Mouse (Mus musculus) CH12.LX (cell line): ENCODE data around the gene Gm20661. TPM values are rescaled to one million over a fixed set of nuclear protein-coding genes. Genes with fewer than 3 reads are reported as not detected.

Experiments
- DNase-seq: peaks from one replicate; pipeline ENCODE4 v3.0.0-alpha.2; 2013; ENCODE audit errors: extremely low read depth
- H3K27ac ChIP-seq: 2 replicates; pipeline ENCODE4 v1.5.1; 2012; ENCODE audit warnings: low read depth, mild to moderate bottlenecking, control low read depth, moderate library complexity; ENCODE audit not compliant: insufficient read depth
- H3K27me3 ChIP-seq: replicated peaks from 2 replicates; pipeline ENCODE3; 2012; ENCODE audit warnings: inconsistent platforms
- H3K36me3 ChIP-seq, 2 experiments: replicated peaks in 1 of 2; 2 replicates each; pipeline versions ENCODE3 to v1.6.1; 2012; ENCODE audit warnings: inconsistent platforms in 1 of 2, low read length in 1 of 2, mild to moderate bottlenecking in 1 of 2, mixed read lengths in 1 of 2, moderate library complexity in 1 of 2; ENCODE audit not compliant: control insufficient read depth in 1 of 2, insufficient read depth in 1 of 2
- H3K4me1 ChIP-seq, 2 experiments: 2 replicates each; pipeline ENCODE4 v1.6.1; 2012; ENCODE audit warnings: inconsistent platforms in 1 of 2, moderate library complexity in 1 of 2; ENCODE audit not compliant: insufficient read depth in 2 of 2, control insufficient read depth in 1 of 2
- H3K4me2 ChIP-seq: 2 replicates; pipeline ENCODE4 v1.6.1; 2012; ENCODE audit warnings: low read depth, mild to moderate bottlenecking, control low read depth; ENCODE audit not compliant: poor library complexity, insufficient read depth, severe bottlenecking
- H3K4me3 ChIP-seq, 3 experiments: fragments of 150-350 bp in 1 of 3; sonication (generic) in 1 of 3; replicated peaks in 1 of 3; 2 replicates each; pipeline versions ENCODE3 to v1.5.1; 2011 to 2012; ENCODE audit warnings: low read depth in 2 of 3, low read length in 2 of 3, mild to moderate bottlenecking in 2 of 3, moderate library complexity in 2 of 3, control low read depth in 1 of 3, improper control_type of control experiment in 1 of 3, inconsistent platforms in 1 of 3, mixed read lengths in 1 of 3; ENCODE audit not compliant: poor library complexity in 1 of 3
- H3K79me2 ChIP-seq: replicated peaks from 2 replicates; pipeline ENCODE4 v1.6.1; 2012; ENCODE audit warnings: mild to moderate bottlenecking, moderate library complexity; ENCODE audit not compliant: control insufficient read depth, poor library complexity, insufficient read depth, severe bottlenecking; ENCODE audit errors: extremely low read depth
- H3K9ac ChIP-seq: 2 replicates; pipeline ENCODE4 v1.6.1; 2012; ENCODE audit warnings: low read depth, mild to moderate bottlenecking, control low read depth, moderate library complexity; ENCODE audit not compliant: insufficient read depth
- H3K9me3 ChIP-seq: replicated peaks from 2 replicates; pipeline ENCODE3; 2012; ENCODE audit warnings: low read length, inconsistent platforms, mixed read lengths
- BHLHE40 ChIP-seq: IDR thresholded peaks from 2 replicates; pipeline ENCODE4 v1.6.1; 2011; ENCODE audit warnings: mild to moderate bottlenecking, low read depth, low read length, improper control_type of control experiment
- CHD1 ChIP-seq: IDR thresholded peaks from 2 replicates; pipeline ENCODE4 v1.6.1; 2012; ENCODE audit warnings: low read depth, low read length, improper control_type of control experiment, inconsistent platforms
- CHD2 ChIP-seq: IDR thresholded peaks from 2 replicates; pipeline ENCODE4 v1.6.1; 2011; ENCODE audit warnings: low read length, improper control_type of control experiment
- CTCF ChIP-seq, 2 experiments: IDR thresholded peaks in 1 of 2; conservative IDR thresholded peaks in 1 of 2; 2 replicates each; pipeline ENCODE4 v1.5.1; 2011 to 2012; ENCODE audit warnings: low read depth in 2 of 2, low read length in 2 of 2, improper control_type of control experiment in 1 of 2, inconsistent platforms in 1 of 2, mild to moderate bottlenecking in 1 of 2, moderate library complexity in 1 of 2
- EP300 ChIP-seq: IDR thresholded peaks from 2 replicates; pipeline ENCODE4 v1.6.1; 2011; ENCODE audit warnings: low read length, improper control_type of control experiment
- GABPA ChIP-seq: IDR thresholded peaks from 2 replicates; pipeline ENCODE4 v1.6.1; 2012; ENCODE audit warnings: low read depth, low read length, improper control_type of control experiment, inconsistent platforms; ENCODE audit not compliant: insufficient replicate concordance
- HCFC1 ChIP-seq: IDR thresholded peaks from 2 replicates; pipeline ENCODE4 v1.6.1; 2012; ENCODE audit warnings: low read depth, mild to moderate bottlenecking, inconsistent platforms, low read length, improper control_type of control experiment
- JUN ChIP-seq: IDR thresholded peaks from 2 replicates; pipeline ENCODE4 v1.6.1; 2011; ENCODE audit warnings: low read depth, mild to moderate bottlenecking, low read length, improper control_type of control experiment, moderate library complexity; ENCODE audit not compliant: insufficient read depth
- JUND ChIP-seq: conservative IDR thresholded peaks from 2 replicates; pipeline ENCODE4 v1.6.1; 2011; ENCODE audit warnings: low read depth, low read length, improper control_type of control experiment
- MAFK ChIP-seq: IDR thresholded peaks from 2 replicates; pipeline ENCODE4 v1.6.1; 2011; ENCODE audit warnings: low read length, improper control_type of control experiment; ENCODE audit not compliant: insufficient replicate concordance
- MEF2A ChIP-seq: IDR thresholded peaks from 2 replicates; pipeline ENCODE4 v1.6.1; 2014; ENCODE audit warnings: low read depth, mild to moderate bottlenecking, inconsistent platforms, low read length, improper control_type of control experiment, borderline replicate concordance
- MXI1 ChIP-seq: IDR thresholded peaks from 2 replicates; pipeline ENCODE4 v1.6.1; 2011; ENCODE audit warnings: mild to moderate bottlenecking, low read depth, low read length, improper control_type of control experiment
- MYC ChIP-seq: IDR thresholded peaks from 2 replicates; pipeline ENCODE4 v1.6.1; 2011; ENCODE audit warnings: low read depth, mild to moderate bottlenecking, improper control_type of control experiment, low read length
- NELFE ChIP-seq: IDR thresholded peaks from 2 replicates; pipeline ENCODE4 v1.6.1; 2011; ENCODE audit warnings: low read depth, low read length, improper control_type of control experiment
- NRF1 ChIP-seq: IDR thresholded peaks from 2 replicates; pipeline ENCODE4 v1.6.1; 2014; ENCODE audit warnings: low read depth, mild to moderate bottlenecking, inconsistent platforms, low read length, improper control_type of control experiment, moderate library complexity
- PAX5 ChIP-seq: IDR thresholded peaks from 2 replicates; pipeline ENCODE4 v1.6.1; 2012; ENCODE audit warnings: low read length, inconsistent platforms, mixed read lengths
- POLR2A ChIP-seq: IDR thresholded peaks from 2 replicates; pipeline ENCODE4 v1.6.1; 2011; ENCODE audit warnings: low read depth, mild to moderate bottlenecking, improper control_type of control experiment, low read length
- POLR2AphosphoS2 ChIP-seq: IDR thresholded peaks from 2 replicates; pipeline ENCODE4 v1.6.1; 2011; ENCODE audit warnings: low read depth, low read length, improper control_type of control experiment
- SIN3A ChIP-seq: IDR thresholded peaks from 2 replicates; pipeline ENCODE4 v1.6.1; 2012; ENCODE audit warnings: low read length, improper control_type of control experiment, inconsistent platforms
- SMC3 ChIP-seq: IDR thresholded peaks from 2 replicates; pipeline ENCODE4 v1.6.1; 2011; ENCODE audit warnings: low read depth, low read length, improper control_type of control experiment
- TBP ChIP-seq: conservative IDR thresholded peaks from 2 replicates; pipeline ENCODE4 v1.6.1; 2011; ENCODE audit warnings: low read depth, low read length, improper control_type of control experiment
- USF1 ChIP-seq: IDR thresholded peaks from 2 replicates; pipeline ENCODE4 v1.6.1; 2014; ENCODE audit warnings: low read depth, mild to moderate bottlenecking, inconsistent platforms, low read length, improper control_type of control experiment
- ZKSCAN1 ChIP-seq: IDR thresholded peaks from 2 replicates; pipeline ENCODE4 v1.6.1; 2012; ENCODE audit warnings: low read depth, inconsistent platforms, low read length, improper control_type of control experiment, borderline replicate concordance
- ZNF384 ChIP-seq: IDR thresholded peaks from 2 replicates; pipeline ENCODE4 v1.6.1; 2012; ENCODE audit warnings: low read depth, low read length, improper control_type of control experiment, inconsistent platforms
- dilution Hi-C: fragments of 300-500 bp; cut with MboI; formaldehyde crosslinking; loops from 2 replicates; pipeline ENCODE4 v1.14.3; 2020; ENCODE audit warnings: low sequenced_read_pairs; ENCODE audit not compliant: extremely low pct_unique_long_range_greater_than_20kb, extremely low pct_ligation_motif_present
- in situ Hi-C: fragments of 300-500 bp; cut with MboI; formaldehyde crosslinking; loops from 3 replicates; pipeline ENCODE4 v1.14.3; 2019; ENCODE audit warnings: low sequenced_read_pairs, low pct_ligation_motif_present, low pct_unique_long_range_greater_than_20kb, mixed read lengths
- polyA plus RNA-seq: library from polyadenylated mRNA; unstranded; fragments of >175 nt; gene quantifications from 2 replicates; pipeline ENCODE4 v1.2.1, GENCODE M21; 2012; ENCODE audit warnings: low read depth; ENCODE audit not compliant: insufficient read length
- total RNA-seq, 2 experiments: library from RNA; depleted of rRNA; stranded (reverse); fragments of 300-350 nt in 1 of 2; fragments of >200 nt in 1 of 2; gene quantifications; 2 replicates each; pipeline ENCODE4 v1.2.3; 2012 to 2014

Gm20661 gene
- total and polyA plus RNA-seq, 3 experiments, result 0.29 TPM; not detected in 2

DNA sequence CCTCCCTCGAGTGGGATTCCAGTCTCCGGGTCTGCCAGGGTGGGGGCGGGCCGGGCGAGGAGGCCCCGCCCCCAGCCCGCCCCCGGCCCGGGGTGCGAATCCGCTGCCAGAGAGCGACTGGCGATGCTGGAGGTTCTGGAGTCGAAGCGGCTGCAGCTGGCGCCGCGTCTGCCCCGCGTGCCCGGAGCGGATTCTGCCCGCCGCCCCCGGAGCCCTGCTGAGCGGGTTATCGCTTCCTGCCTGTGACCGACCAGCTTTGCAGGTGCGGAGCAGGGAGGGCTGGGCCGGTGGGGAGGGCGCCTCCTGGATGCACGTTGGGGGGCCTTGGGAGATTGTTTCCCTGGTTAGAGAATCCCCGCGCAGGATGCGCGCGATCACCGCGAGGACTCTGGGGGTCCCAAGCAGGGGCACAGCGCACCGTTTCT lies 47.1 kb upstream of the Gm20661 start:
- Histone ChIP-seq H3K9ac (no peak overlapping the region), H3K36me3 (no peaks in the 10 kb centered on the region), H3K4me2 (peak overlapping the region; percentile 47), H3K79me2 (no peaks in the 10 kb centered on the region), H3K4me3 (no peak overlapping the region), H3K4me1 (peaks cover 6 to 14% of the 10 kb centered on the region in 2 experiments), H3K27ac (no peak overlapping the region), H3K27me3 (peaks cover 97% of the 10 kb centered on the region), H3K9me3 (no peaks in the 10 kb centered on the region)
- DNase-seq, result no peak
- TF ChIP-seq JUND (no peak), PAX5 (no peak), POLR2A (no peak), MYC (no peak), MXI1 (no peak), MEF2A (no peak), NELFE (no peak), MAFK (no peak), SMC3 (no peak), SIN3A (no peak), EP300 (no peak), ZNF384 (no peak), CTCF (conservative IDR thresholded peaks at IDR 0.05 in 1 of 2, IDR thresholded peaks at IDR 0.05 in 1 of 2; ENCODE audit: low read depth in 2 of 2, low read length in 2 of 2) (no peak)
- dilution Hi-C loops, result no loop called here
- in situ Hi-C loops, result no loop called here

DNA sequence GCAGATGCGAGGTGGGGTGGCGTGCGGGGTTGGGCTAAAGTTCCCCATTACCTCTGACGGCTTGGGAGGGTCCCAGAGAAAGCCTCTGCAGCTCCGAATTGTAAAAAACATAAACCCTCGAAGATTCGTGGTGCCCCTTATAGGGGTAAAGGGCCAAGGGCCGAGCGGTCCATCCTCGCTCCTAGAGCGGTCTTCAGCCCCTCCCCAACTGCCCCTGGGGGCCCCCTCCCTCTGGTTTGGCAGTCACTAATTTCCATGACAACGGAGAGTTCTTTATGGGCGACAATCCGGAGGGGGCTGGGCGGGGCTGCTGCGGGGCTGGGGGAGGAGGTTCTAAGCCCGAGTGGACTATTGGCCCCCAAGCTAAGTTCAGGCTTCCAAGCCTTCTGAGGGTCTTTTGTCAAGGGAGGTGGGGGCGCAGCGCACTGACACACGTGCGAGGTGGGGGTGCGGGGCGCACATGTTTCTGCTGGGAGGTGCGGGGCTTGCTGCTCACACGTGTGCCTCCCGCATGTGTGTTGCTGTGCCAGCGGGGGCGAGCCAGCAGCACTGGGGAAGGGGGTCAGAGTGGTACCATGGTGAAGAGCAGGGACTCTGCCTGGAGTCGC lies 46.5 kb upstream of the Gm20661 start:
- peaks cover 6 to 16% of the 10 kb centered on the region in 2 experiments for H3K4me1 ChIP-seq
- dilution Hi-C loops, result no loop called here
- no peak overlapping the region for H3K27ac ChIP-seq
- no peak for DNase-seq
- H3K36me3 ChIP-seq, result no peaks in the 10 kb centered on the region
- no peaks in the 10 kb centered on the region for H3K9me3 ChIP-seq
- peaks cover 97% of the 10 kb centered on the region for H3K27me3 ChIP-seq
- H3K9ac ChIP-seq, result no peak overlapping the region
- no peaks in the 10 kb centered on the region for H3K79me2 ChIP-seq
- peak overlapping the region; percentile 47; the same call in 1 of the 2 replicates for H3K4me2 ChIP-seq
- TF ChIP-seq JUN (no peak), SIN3A (no peak), EP300 (no peak), USF1 (no peak), POLR2AphosphoS2 (no peak), ZKSCAN1 (no peak), TBP (no peak), MYC (no peak), MEF2A (no peak), NELFE (no peak), CHD1 (no peak), CHD2 (no peak), NRF1 (no peak), HCFC1 (no peak), GABPA (no peak), JUND (no peak), BHLHE40 (no peak)
- H3K4me3 ChIP-seq, result no peak overlapping the region
- in situ Hi-C loops, result no loop called here
